Comparison of ENCODE assay signal across 8 mouse cellular contexts in the genomic region with DNA sequence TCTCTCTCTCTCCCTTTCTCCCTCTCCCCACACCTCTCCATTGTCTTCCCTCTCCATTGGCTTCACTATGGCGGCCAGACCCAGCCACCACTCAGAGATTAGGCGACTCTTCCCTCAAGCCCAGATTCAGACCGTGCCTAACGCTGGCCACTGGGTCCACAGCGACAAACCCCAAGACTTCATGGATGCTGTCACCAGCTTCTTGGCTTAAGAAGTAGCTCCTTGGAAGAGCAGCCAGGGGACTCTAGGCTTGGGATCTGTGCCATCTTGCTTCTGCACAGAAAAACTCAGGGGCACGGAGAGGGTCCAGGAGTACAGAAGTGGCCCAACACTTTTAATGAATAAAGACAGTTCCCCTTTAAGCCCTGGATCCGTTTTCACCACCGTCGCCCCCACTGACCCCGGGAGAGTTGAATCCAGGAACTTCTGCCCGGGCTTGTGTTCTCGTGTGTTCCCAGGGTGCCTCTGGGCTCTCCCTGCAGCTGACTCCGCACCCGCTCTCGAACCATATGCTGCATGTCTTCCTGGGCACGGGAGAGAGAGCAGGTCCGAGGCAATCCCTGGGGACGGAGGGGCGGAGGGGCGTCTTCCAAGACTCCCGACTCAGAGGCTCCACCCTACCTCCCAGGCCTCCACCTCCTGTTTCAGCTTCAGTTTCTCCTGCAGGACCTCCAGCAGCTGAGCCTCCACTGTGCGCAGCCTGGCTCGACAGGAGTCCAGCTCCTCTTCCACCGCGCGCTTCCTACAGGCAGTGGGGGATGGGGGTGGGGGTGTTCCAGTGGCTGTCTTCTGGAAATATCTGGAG. TPM values are rescaled to one million over a fixed set of nuclear protein-coding genes. Genes with fewer than 3 reads are reported as not detected.
A peak's percentile ranks its signal among the peaks of the same experiment; 100 is the strongest.
DNase-seq lines count a peak whose midpoint lies in the region; ATAC-seq and TF ChIP-seq lines count a peak whose summit lies in the region.

No protein-coding gene starts in this region.

- peaks cover 18% of the 10 kb centered on the region for H3K27me3 ChIP-seq in forebrain, embryonic 10.5 days (ENCODE audit: poor library complexity, severe bottlenecking)
- no peaks in the 10 kb centered on the region for H3K27me3 ChIP-seq in forebrain, embryonic 14.5 days (replicated peaks; ENCODE audit: control insufficient read depth, insufficient read depth, low read length)
- H3K27me3 ChIP-seq in G1E (ENCODE audit: insufficient read depth, low read length): no peaks in the 10 kb centered on the region
- H3K27me3 ChIP-seq in liver, embryonic 14.5 days (ENCODE audit: control insufficient read depth, insufficient read depth, low read length): no peaks in the 10 kb centered on the region

- ATAC-seq in forebrain, embryonic 14.5 days: no peak
- ATAC-seq in G1E (ENCODE audit: extremely low read depth, insufficient number of reproducible peaks, low FRiP score, poor library complexity, severe bottlenecking): no peak
- ATAC-seq in liver, embryonic 14.5 days (ENCODE audit: insufficient read depth): no peak

- no peak overlapping the region for H3K9ac ChIP-seq in forebrain, embryonic 14.5 days (ENCODE audit: low read length)
- H3K9ac ChIP-seq in liver, embryonic 14.5 days (replicated peaks): no peak overlapping the region

- no peak for TF ChIP-seq CTCF in G1E (IDR thresholded peaks at IDR 0.05; ENCODE audit: low read depth, low read length)
- TF ChIP-seq CTCF in liver, embryonic 14.5 days (IDR thresholded peaks at IDR 0.05; ENCODE audit: low read depth): no peak

- peak overlapping the region; percentile 51 for H3K27ac ChIP-seq in forebrain, embryonic 10.5 days
- no peak overlapping the region for H3K27ac ChIP-seq in forebrain, embryonic 14.5 days (ENCODE audit: low read depth, low read length)
- H3K27ac ChIP-seq in liver, embryonic 14.5 days: no peak overlapping the region

- TF ChIP-seq EP300 in liver, embryonic 14.5 days (IDR thresholded peaks at IDR 0.05; ENCODE audit: low read depth): no peak

- H3K9me3 ChIP-seq in forebrain, embryonic 10.5 days: no peaks in the 10 kb centered on the region
- no peaks in the 10 kb centered on the region for H3K9me3 ChIP-seq in forebrain, embryonic 14.5 days (replicated peaks; ENCODE audit: control insufficient read depth, low read length)
- no peaks in the 10 kb centered on the region for H3K9me3 ChIP-seq in G1E (replicated peaks)
- H3K9me3 ChIP-seq in liver, embryonic 14.5 days (ENCODE audit: control insufficient read depth, low read length): no peaks in the 10 kb centered on the region

- H3K4me2 ChIP-seq in forebrain, embryonic 14.5 days (ENCODE audit: low read length): no peak overlapping the region
- peak overlapping the region; percentile 11; the same call in 1 of the 2 replicates for H3K4me2 ChIP-seq in liver, embryonic 14.5 days (ENCODE audit: low read depth)

- H3K4me1 ChIP-seq in forebrain, embryonic 10.5 days: peaks cover 55% of the 10 kb centered on the region
- peaks cover 7% of the 10 kb centered on the region; the same call in 1 of the 2 replicates for H3K4me1 ChIP-seq in forebrain, embryonic 14.5 days (ENCODE audit: control insufficient read depth, insufficient read depth, low read length)
- H3K4me1 ChIP-seq in G1E (ENCODE audit: insufficient read depth, low read depth, low read length): peaks cover 65% of the 10 kb centered on the region
- H3K4me1 ChIP-seq in liver, embryonic 14.5 days (replicated peaks; ENCODE audit: control insufficient read depth in 2 of 2, insufficient read depth in 2 of 2, low read length in 1 of 2): peaks cover 8 to 24% of the 10 kb centered on the region in 2 experiments

- DNase-seq in forebrain, embryonic 10.5 days (ENCODE audit: extremely low spot score, low spot score): no peak
- no peak for DNase-seq in forebrain, embryonic 14.5 days (ENCODE audit: low spot score)
- DNase-seq in G1E (ENCODE audit: low spot score) (no peak), MN1 (ENCODE audit: low spot score) (no peak)
- DNase-seq in heart, postnatal 4 days: peak; percentile 27
- DNase-seq in liver, embryonic 14.5 days (ENCODE audit: low read depth in 3 of 3, low spot score in 3 of 3): no peak
- no peak for DNase-seq in frontal cortex, postnatal 36 days (ENCODE audit: low spot score in 2 of 2)
- no peak for DNase-seq in spleen, postnatal 4 days (ENCODE audit: low spot score in 2 of 2)

- H3K4me3 ChIP-seq in forebrain, embryonic 10.5 days: peak overlapping the region; percentile 73
- no peak overlapping the region for H3K4me3 ChIP-seq in forebrain, embryonic 14.5 days (ENCODE audit: low read depth, low read length)
- peak overlapping the region; percentile 84; the same call in 1 of the 2 replicates for H3K4me3 ChIP-seq in G1E (ENCODE audit: low read depth, low read length)
- no peak overlapping the region for H3K4me3 ChIP-seq in liver, embryonic 14.5 days (ENCODE audit: insufficient read depth in 1 of 2, low read depth in 2 of 2, low read length in 2 of 2)

- no peaks in the 10 kb centered on the region for H3K36me3 ChIP-seq in forebrain, embryonic 10.5 days (replicated peaks)
- H3K36me3 ChIP-seq in forebrain, embryonic 14.5 days (ENCODE audit: control insufficient read depth, insufficient read depth, low read length): no peaks in the 10 kb centered on the region
- H3K36me3 ChIP-seq in G1E (replicated peaks): peaks cover 41% of the 10 kb centered on the region
- no peaks in the 10 kb centered on the region for H3K36me3 ChIP-seq in liver, embryonic 14.5 days (replicated peaks; ENCODE audit: control insufficient read depth, insufficient read depth, low read depth)

- WGBS in forebrain, embryonic 10.5 days: 25% methylated on average over 26 of the region's 26 CpGs
- 37% methylated on average over 25 of the region's 26 CpGs for WGBS in forebrain, embryonic 14.5 days
- WGBS in liver, embryonic 14.5 days (ENCODE audit: insufficient replicate concordance): 60% methylated on average over 26 of the region's 26 CpGs

RNA-seq across cellular contexts. Expression of gene Abhd11, which starts 3.1 kb away (rescaled TPM):
- 40.1 and 40.8 TPM in 2 replicates for polyA plus RNA-seq in forebrain, embryonic 10.5 days (2016; fragmentation: Nextera tagmentation; extraction: Ambion mirVana)
- polyA plus RNA-seq in forebrain, embryonic 14.5 days (2014; fragmentation: Nextera tagmentation; extraction: Ambion mirVana): 66.9 and 70.7 TPM in 2 replicates
- total RNA-seq in G1E (2014; fragmentation: Nextera tagmentation) (21.7 and 36.1 TPM in 2 replicates), G1E (2017) (37.2 and 45.1 TPM in 2 replicates)
- polyA plus RNA-seq in G1E (2012): 61.2 and 65.9 TPM in 2 replicates
- total RNA-seq in heart, postnatal 4 days (2021): 10 to 100 TPM; 55.0 to 59.6 TPM
- 27.0 and 27.9 TPM in 2 replicates for polyA plus RNA-seq in liver, embryonic 14.5 days (2012; rRNA removed)
- polyA plus RNA-seq in liver, embryonic 14.5 days (2014; fragmentation: Nextera tagmentation; extraction: Ambion mirVana): 23.1 and 25.1 TPM in 2 replicates

RNA-seq across cellular contexts. Expression of gene Stx1a, which starts 11.3 kb away (rescaled TPM):
- 8.7 and 10.0 TPM in 2 replicates for polyA plus RNA-seq in forebrain, embryonic 10.5 days (2016; fragmentation: Nextera tagmentation; extraction: Ambion mirVana)
- polyA plus RNA-seq in forebrain, embryonic 14.5 days (2014; fragmentation: Nextera tagmentation; extraction: Ambion mirVana): 57.0 and 78.5 TPM in 2 replicates
- total RNA-seq in G1E (2014; fragmentation: Nextera tagmentation) (3.1 and 4.1 TPM in 2 replicates), G1E (2017) (2.9 and 3.3 TPM in 2 replicates)
- 5.6 and 5.9 TPM in 2 replicates for polyA plus RNA-seq in G1E (2012)
- total RNA-seq in heart, postnatal 4 days (2021): 1 to 10 TPM; 5.6 to 6.0 TPM
- 2.0 and 2.3 TPM in 2 replicates for polyA plus RNA-seq in liver, embryonic 14.5 days (2012; rRNA removed)
- 0.72 and 0.73 TPM in 2 replicates for polyA plus RNA-seq in liver, embryonic 14.5 days (2014; fragmentation: Nextera tagmentation; extraction: Ambion mirVana)

RNA-seq across cellular contexts. Expression of gene Cldn3, which starts 26.0 kb away (rescaled TPM):
- 10.8 and 14.9 TPM in 2 replicates for polyA plus RNA-seq in forebrain, embryonic 10.5 days (2016; fragmentation: Nextera tagmentation; extraction: Ambion mirVana)
- polyA plus RNA-seq in forebrain, embryonic 14.5 days (2014; fragmentation: Nextera tagmentation; extraction: Ambion mirVana): 5.9 and 9.0 TPM in 2 replicates
- total RNA-seq in G1E (2014; fragmentation: Nextera tagmentation) (not detected in 2 replicates), G1E (2017) (not detected in 2 replicates)
- polyA plus RNA-seq in G1E (2012): 0.87 and 0.98 TPM in 2 replicates
- under 1 TPM; 0.71 to 0.77 TPM for total RNA-seq in heart, postnatal 4 days (2021)
- polyA plus RNA-seq in liver, embryonic 14.5 days (2012; rRNA removed): 0.47 and 0.73 TPM in 2 replicates
- polyA plus RNA-seq in liver, embryonic 14.5 days (2014; fragmentation: Nextera tagmentation; extraction: Ambion mirVana): 0.43 and 0.47 TPM in 2 replicates

RNA-seq across cellular contexts. Expression of gene Dnajc30, which starts 52.0 kb away (rescaled TPM):
- 25.0 and 26.1 TPM in 2 replicates for polyA plus RNA-seq in forebrain, embryonic 10.5 days (2016; fragmentation: Nextera tagmentation; extraction: Ambion mirVana)
- polyA plus RNA-seq in forebrain, embryonic 14.5 days (2014; fragmentation: Nextera tagmentation; extraction: Ambion mirVana): 36.3 and 38.8 TPM in 2 replicates
- total RNA-seq in G1E (2014; fragmentation: Nextera tagmentation) (17.3 and 25.7 TPM in 2 replicates), G1E (2017) (8.0 and 8.7 TPM in 2 replicates)
- 51.3 and 67.6 TPM in 2 replicates for polyA plus RNA-seq in G1E (2012)
- total RNA-seq in heart, postnatal 4 days (2021): 10 to 100 TPM; 24.8 to 26.6 TPM
- 9.5 and 12.1 TPM in 2 replicates for polyA plus RNA-seq in liver, embryonic 14.5 days (2012; rRNA removed)
- 13.3 and 14.2 TPM in 2 replicates for polyA plus RNA-seq in liver, embryonic 14.5 days (2014; fragmentation: Nextera tagmentation; extraction: Ambion mirVana)

RNA-seq across cellular contexts. Expression of gene Bud23, which starts 52.7 kb away (rescaled TPM):
- 172 and 176 TPM in 2 replicates for polyA plus RNA-seq in forebrain, embryonic 10.5 days (2016; fragmentation: Nextera tagmentation; extraction: Ambion mirVana)
- polyA plus RNA-seq in forebrain, embryonic 14.5 days (2014; fragmentation: Nextera tagmentation; extraction: Ambion mirVana): 89.1 and 92.7 TPM in 2 replicates
- total RNA-seq in G1E (2014; fragmentation: Nextera tagmentation): 67.0 and 73.0 TPM in 2 replicates
- 79.3 and 110 TPM in 2 replicates for total RNA-seq in G1E (2017)
- 176 and 203 TPM in 2 replicates for polyA plus RNA-seq in G1E (2012)
- 10 to 100 TPM; 28.5 to 37.0 TPM for total RNA-seq in heart, postnatal 4 days (2021)
- polyA plus RNA-seq in liver, embryonic 14.5 days (2012; rRNA removed): 36.7 and 43.3 TPM in 2 replicates
- polyA plus RNA-seq in liver, embryonic 14.5 days (2014; fragmentation: Nextera tagmentation; extraction: Ambion mirVana): 46.0 and 50.1 TPM in 2 replicates

Comparison
In these comparisons a context has a peak if more than half of its experiments do, and no peak if none do; other contexts are left out.
1. H3K4me3 ChIP-seq: peak in forebrain, embryonic 10.5 days (single experiment) and G1E (single experiment); none in forebrain, embryonic 14.5 days (single experiment) and liver, embryonic 14.5 days (0 of 2).